Mouse (Mus musculus) forebrain, embryonic 11.5 days (tissue): ENCODE measurements around the gene Srcap. TPM values are rescaled to one million over a fixed set of nuclear protein-coding genes. Genes with fewer than 3 reads are reported as not detected.
"Not testable (repeated sequence)": the region's sequence is repeated elsewhere in the genome, so short reads cannot be mapped to it uniquely, and the experiment has no call there.

Experiments
- ATAC-seq: fragments of 200-750 bp; cut with Nextera tagmentation; replicated peaks from 2 replicates; pipeline ENCODE4 v1.8.0; 2017; ENCODE audit warnings: moderate TSS enrichment; ENCODE audit not compliant: low FRiP score
- DNase-seq: peaks from one replicate; pipeline ENCODE4 v3.0.0-alpha.2; 2017; ENCODE audit warnings: low spot score
- H3K27ac ChIP-seq: fragments of 300-500 bp; sonication (generic); 2 replicates; pipeline ENCODE4 v1.5.1; 2014; ENCODE audit warnings: low read depth, low read length
- H3K27me3 ChIP-seq: fragments of 300-500 bp; sonication (generic); 2 replicates; pipeline ENCODE4 v1.6.1; 2014; ENCODE audit warnings: mild to moderate bottlenecking, low read length, mixed read lengths; ENCODE audit not compliant: control insufficient read depth, insufficient read depth
- H3K36me3 ChIP-seq: fragments of 300-500 bp; sonication (generic); 2 replicates; pipeline ENCODE4 v1.6.1; 2014; ENCODE audit warnings: mild to moderate bottlenecking, low read length, moderate library complexity, mixed read lengths; ENCODE audit not compliant: control insufficient read depth, insufficient read depth
- H3K4me1 ChIP-seq: fragments of 300-500 bp; sonication (generic); replicated peaks from 2 replicates; pipeline ENCODE4 v1.6.1; 2014; ENCODE audit warnings: low read length, mixed read lengths; ENCODE audit not compliant: control insufficient read depth, insufficient read depth
- H3K4me2 ChIP-seq: fragments of 300-500 bp; sonication (generic); 2 replicates; pipeline ENCODE4 v1.6.1; 2014; ENCODE audit warnings: low read depth, mild to moderate bottlenecking, low read length, moderate library complexity, mixed read lengths; ENCODE audit not compliant: severe bottlenecking
- H3K4me3 ChIP-seq: fragments of 300-500 bp; sonication (generic); 2 replicates; pipeline ENCODE4 v1.5.1; 2014; ENCODE audit warnings: low read depth, low read length
- H3K9ac ChIP-seq: fragments of 300-500 bp; sonication (generic); 2 replicates; pipeline ENCODE4 v1.6.1; 2014; ENCODE audit warnings: low read length
- H3K9me3 ChIP-seq: fragments of 300-500 bp; sonication (generic); 2 replicates; pipeline ENCODE4 v1.6.1; 2016; ENCODE audit warnings: low read length, mixed read lengths; ENCODE audit not compliant: control insufficient read depth
- WGBS: fragments of 180-500 bp; shearing (Covaris S2); extraction: QIAGEN DNeasy Blood & Tissue Kit; methylation state at CpG from one replicate; pipeline ENCODE4 v1.1.7; 2014; 5-methylcytosine and 5-hydroxymethylcytosine counted together
- polyA plus RNA-seq: library from polyadenylated mRNA; unstranded; fragments of >200 nt; fragmentation: Nextera tagmentation; extraction: Ambion mirVana; gene quantifications from 2 replicates; pipeline ENCODE4 v1.2.1, GENCODE M21; 2014

The Srcap gene
- 91.6 and 93.5 TPM in 2 replicates for polyA plus RNA-seq

GRCm38 (mm10) chr7:127511808-127512230, at the start of gene Srcap:
Srcap (plus strand) TSS chr7:127511983.
- WGBS, result under 1% methylated on average over 35 of the region's 37 CpGs
- Histone ChIP-seq H3K4me1 (peaks cover 5% of the 10 kb centered on the region; the same call in 1 of the 2 replicates), H3K36me3 (no peaks in the 10 kb centered on the region; the same call in 1 of the 2 replicates), H3K4me3 (peak within 1 kb of the TSS; percentile 86), H3K9me3 (no peaks in the 10 kb centered on the region), H3K9ac (peak within 1 kb of the TSS; percentile 93), H3K27me3 (no peaks in the 10 kb centered on the region), H3K27ac (peak within 1 kb of the TSS; percentile 95), H3K4me2 (peak within 1 kb of the TSS; percentile 55)
- DNase-seq, result peak; percentile 98
- peak; percentile 98 for ATAC-seq

DNA sequence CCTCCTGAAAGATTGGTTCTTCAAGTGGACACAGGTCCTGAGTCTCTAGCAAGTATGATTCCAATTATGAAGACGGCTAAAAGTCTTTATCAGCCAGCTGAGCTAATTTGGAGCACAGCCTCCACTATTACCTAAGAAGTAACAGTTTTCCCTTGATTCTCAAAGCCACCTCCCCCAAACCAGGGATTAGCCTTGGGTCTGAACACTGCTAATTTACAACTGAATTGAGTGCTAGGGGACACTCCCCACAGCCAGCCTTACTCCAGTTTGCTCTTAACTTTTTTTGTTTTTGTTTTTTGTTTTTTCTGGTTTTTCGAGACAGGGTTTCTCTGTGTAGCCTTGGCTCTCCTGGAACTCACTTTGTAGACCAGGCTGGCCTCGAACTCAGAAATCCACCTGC, 46.6 kb upstream of the Srcap start:
- Histone ChIP-seq H3K4me1 (no peaks in the 10 kb centered on the region), H3K27ac (no peak overlapping the region), H3K36me3 (peaks cover 3% of the 10 kb centered on the region; the same call in 1 of the 2 replicates), H3K4me3 (no peak overlapping the region), H3K9ac (no peak overlapping the region), H3K4me2 (no peak overlapping the region), H3K9me3 (no peaks in the 10 kb centered on the region), H3K27me3 (no peaks in the 10 kb centered on the region)
- ATAC-seq, result no peak
- DNase-seq, result no peak
- 87% methylated on average over 3 of the region's 3 CpGs for WGBS

GRCm38 (mm10) chr7:127465670-127466069, 46.1 kb upstream of the Srcap start:
- H3K4me2 ChIP-seq, H3K27me3 ChIP-seq, H3K4me3 ChIP-seq, ATAC-seq, H3K4me1 ChIP-seq, H3K36me3 ChIP-seq, H3K27ac ChIP-seq, H3K9me3 ChIP-seq, H3K9ac ChIP-seq, DNase-seq: not testable (repeated sequence)
- WGBS, result 92% methylated on average over 2 of the region's 2 CpGs

DNA sequence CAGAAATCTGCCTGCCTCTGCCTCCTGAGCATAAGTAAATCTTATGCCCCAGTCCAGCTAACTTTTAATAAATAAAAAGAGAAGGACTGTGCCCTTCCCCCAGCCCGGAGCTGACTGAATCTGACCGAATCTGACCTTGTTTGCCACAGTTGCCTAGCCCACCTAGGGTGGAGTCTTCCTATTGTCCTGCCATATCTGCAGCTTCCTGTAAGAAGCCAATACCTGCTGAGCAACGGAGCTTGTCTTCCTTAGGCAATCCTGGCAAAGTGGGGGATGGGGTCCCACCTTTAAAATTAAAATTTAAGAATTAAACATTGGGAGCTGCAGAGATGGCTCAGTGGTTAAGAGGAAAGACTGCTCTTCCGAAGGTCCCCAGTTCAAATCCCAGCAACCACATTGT, 45.2 kb upstream of the Srcap start:
- peaks cover 3% of the 10 kb centered on the region; the same call in 1 of the 2 replicates for H3K36me3 ChIP-seq
- H3K27me3 ChIP-seq, result no peaks in the 10 kb centered on the region

GRCm38 (mm10) chr7:127470011-127470715, 41.6 kb upstream of the Srcap start:
- H3K4me3 ChIP-seq, result peak overlapping the region; percentile 87
- peaks cover 8% of the 10 kb centered on the region; the same call in 1 of the 2 replicates for H3K36me3 ChIP-seq
- DNase-seq, result peak; percentile 64

More for the DNA sequence above, 45.2 kb upstream of the Srcap start:
- Histone ChIP-seq H3K4me3 (no peak overlapping the region), H3K27ac (no peak overlapping the region), H3K4me1 (no peaks in the 10 kb centered on the region), H3K9ac (no peak overlapping the region), H3K4me2 (no peak overlapping the region), H3K9me3 (no peaks in the 10 kb centered on the region)
- no peak for DNase-seq
- no peak for ATAC-seq
- 91% methylated on average over 4 of the region's 4 CpGs for WGBS

GRCm38 (mm10) chr7:127470743-127471645, 40.8 kb upstream of the Srcap start:
- H3K27ac ChIP-seq, result peak overlapping the region; percentile 98
- H3K4me3 ChIP-seq, result peak overlapping the region; percentile 87
- H3K9me3 ChIP-seq, result no peaks in the 10 kb centered on the region
- H3K36me3 ChIP-seq, result peaks cover 13% of the 10 kb centered on the region; the same call in 1 of the 2 replicates
- no peaks in the 10 kb centered on the region for H3K27me3 ChIP-seq
- under 1% methylated on average over 46 of the region's 46 CpGs for WGBS
- ATAC-seq (peak; percentile 91), DNase-seq (peak; percentile 93)
- peaks cover 6% of the 10 kb centered on the region for H3K4me1 ChIP-seq
- H3K4me2 ChIP-seq, result peak overlapping the region; percentile 73
- H3K9ac ChIP-seq, result peak overlapping the region; percentile 96

More at GRCm38 (mm10) chr7:127470011-127470715, 41.6 kb upstream of the Srcap start:
- peak overlapping the region; percentile 98 for H3K27ac ChIP-seq
- 7% methylated on average over 10 of the region's 10 CpGs for WGBS
- H3K9ac ChIP-seq, result peak overlapping the region; percentile 96
- H3K4me2 ChIP-seq, result peak overlapping the region; percentile 73
- no peaks in the 10 kb centered on the region for H3K9me3 ChIP-seq
- no peak; the same call in 1 of the 2 replicates for ATAC-seq
- H3K4me1 ChIP-seq, result peaks cover 6% of the 10 kb centered on the region
- H3K27me3 ChIP-seq, result no peaks in the 10 kb centered on the region

DNA sequence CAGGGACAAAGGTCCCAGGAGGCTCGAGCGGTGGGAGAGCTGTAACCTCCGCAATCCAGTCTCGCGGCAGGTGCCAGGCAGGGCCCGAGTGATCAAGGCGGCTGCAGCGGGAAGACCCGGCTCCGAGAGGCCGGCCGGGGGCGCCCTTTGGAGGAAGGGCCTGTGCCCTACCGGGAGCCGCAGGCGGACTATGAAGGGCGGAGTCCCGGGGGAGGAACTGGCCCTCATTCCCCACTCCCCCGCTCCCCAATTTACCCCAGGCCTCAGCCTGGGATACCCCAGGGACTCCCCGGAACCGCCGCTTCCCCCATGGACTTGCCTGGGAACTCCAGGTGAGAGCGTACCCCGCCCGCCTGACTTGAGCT, 40.2 kb upstream of the Srcap start:
- 1% methylated on average over 23 of the region's 25 CpGs for WGBS
- H3K36me3 ChIP-seq, result peaks cover 13% of the 10 kb centered on the region; the same call in 1 of the 2 replicates

DNA sequence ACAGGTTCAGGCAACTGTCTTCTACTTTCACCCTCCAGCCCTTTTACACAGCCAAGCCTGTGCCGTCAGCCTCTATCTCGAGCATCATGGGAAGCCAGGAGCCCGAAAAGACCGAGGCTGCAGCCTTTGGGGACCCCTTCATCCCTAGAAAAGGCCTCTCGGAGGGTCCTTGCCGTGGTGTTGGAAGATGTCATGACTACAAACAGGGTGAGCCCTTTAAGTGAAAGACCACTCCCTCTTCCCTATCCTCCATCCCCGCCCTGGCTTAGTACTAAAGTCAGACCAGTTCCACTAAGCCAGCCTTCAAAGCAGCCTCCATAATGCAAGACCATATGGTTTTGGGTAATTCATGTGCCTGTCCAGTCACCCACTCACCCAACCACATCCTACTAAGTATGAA, 39.7 kb upstream of the Srcap start:
- no peak for ATAC-seq
- Histone ChIP-seq H3K27ac (peak overlapping the region; percentile 98), H3K36me3 (peaks cover 13% of the 10 kb centered on the region; the same call in 1 of the 2 replicates)

More for the DNA sequence above, 40.2 kb upstream of the Srcap start:
- Histone ChIP-seq H3K9ac (peak overlapping the region; percentile 96), H3K27me3 (no peaks in the 10 kb centered on the region), H3K27ac (peak overlapping the region; percentile 98), H3K9me3 (no peaks in the 10 kb centered on the region), H3K4me2 (peak overlapping the region; percentile 73), H3K4me3 (peak overlapping the region; percentile 87), H3K4me1 (peaks cover 6% of the 10 kb centered on the region)
- ATAC-seq (peak; percentile 31), DNase-seq (peak; percentile 80)

More for the DNA sequence above, 39.7 kb upstream of the Srcap start:
- 2% methylated on average over 7 of the region's 7 CpGs for WGBS
- no peak for DNase-seq
- Histone ChIP-seq H3K4me2 (peak overlapping the region; percentile 73), H3K9ac (peak overlapping the region; percentile 96), H3K27me3 (no peaks in the 10 kb centered on the region), H3K9me3 (no peaks in the 10 kb centered on the region), H3K4me1 (peaks cover 7% of the 10 kb centered on the region), H3K4me3 (peak overlapping the region; percentile 87)
